8 mouse cellular contexts compared by ENCODE assay signal in the genomic region with DNA sequence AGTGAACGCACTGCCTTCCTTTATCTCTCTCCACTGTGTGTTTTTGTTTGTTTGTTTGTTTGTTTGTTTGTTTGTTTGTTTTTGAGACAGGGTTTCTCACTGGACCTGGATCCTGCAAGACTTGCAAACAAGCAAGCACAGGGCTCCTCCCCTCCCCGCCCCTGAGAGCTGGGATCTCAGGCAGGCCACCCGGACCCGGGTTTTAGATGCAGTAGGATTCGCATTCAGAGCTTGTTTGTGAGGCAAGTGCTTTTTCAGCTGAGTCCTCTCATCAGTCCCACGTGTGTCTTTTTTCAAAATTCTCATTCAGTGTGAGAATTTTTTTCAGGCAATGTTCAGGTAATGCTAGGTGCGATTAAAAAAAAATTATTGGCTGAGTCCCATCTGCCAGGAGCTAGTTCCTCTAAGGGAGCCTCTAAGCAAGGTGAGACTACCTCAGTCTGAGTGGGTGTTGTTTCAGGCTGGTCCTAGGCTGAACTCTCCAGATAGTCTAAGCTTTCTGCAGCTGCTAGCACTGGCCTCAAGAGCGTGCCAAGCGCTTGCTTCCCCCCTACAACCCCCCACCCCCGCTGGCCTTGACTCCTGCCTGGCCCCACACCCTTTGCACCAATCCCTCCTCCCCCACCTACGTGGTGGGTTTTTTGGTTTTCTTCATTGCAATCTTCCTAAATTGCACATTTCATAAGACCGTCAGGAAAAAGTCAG.
DNase-seq lines count a peak whose midpoint lies in the region; ATAC-seq and TF ChIP-seq lines count a peak whose summit lies in the region.

No protein-coding gene starts in this region.

- peak overlapping the region; percentile 68 for H3K9ac ChIP-seq in embryonic facial prominence, embryonic 14.5 days (ENCODE audit: low read depth, low read length)
- H3K9ac ChIP-seq in hindbrain, embryonic 13.5 days: peak overlapping the region; percentile 73
- peak overlapping the region; percentile 59 for H3K9ac ChIP-seq in midbrain, embryonic 13.5 days (replicated peaks)

- H3K9me3 ChIP-seq in embryonic facial prominence, embryonic 14.5 days (ENCODE audit: control insufficient read depth, low read length): no peaks in the 10 kb centered on the region
- no peaks in the 10 kb centered on the region for H3K9me3 ChIP-seq in hindbrain, embryonic 13.5 days
- H3K9me3 ChIP-seq in midbrain, embryonic 13.5 days: no peaks in the 10 kb centered on the region

- 34% methylated on average over 12 of the region's 12 CpGs for WGBS in embryonic facial prominence, embryonic 14.5 days
- WGBS in hindbrain, embryonic 13.5 days: 41% methylated on average over 12 of the region's 12 CpGs
- WGBS in midbrain, embryonic 13.5 days: 42% methylated on average over 12 of the region's 12 CpGs

- peak overlapping the region; percentile 63 for H3K4me3 ChIP-seq in layer of hippocampus, adult 2 months
- H3K4me3 ChIP-seq in embryonic facial prominence, embryonic 14.5 days (ENCODE audit: low read depth, low read length): peak overlapping the region; percentile 33
- peak overlapping the region; percentile 25 for H3K4me3 ChIP-seq in hindbrain, embryonic 13.5 days
- peak overlapping the region; percentile 28 for H3K4me3 ChIP-seq in midbrain, embryonic 13.5 days (replicated peaks)

- no peak for DNase-seq in layer of hippocampus, adult 2 months (ENCODE audit: low spot score in 2 of 2)
- DNase-seq in layer of hippocampus, adult 8-10 months (ENCODE audit: low spot score in 2 of 2): no peak
- peak; percentile 90 for DNase-seq in embryonic facial prominence, embryonic 14.5 days (ENCODE audit: low spot score)
- DNase-seq in cerebellum, adult 9-10 months: no peak
- no peak for DNase-seq in spleen, postnatal 4 days (ENCODE audit: low spot score in 2 of 2)
- no peak for DNase-seq in lung, postnatal 36 days

- ATAC-seq in embryonic facial prominence, embryonic 14.5 days (ENCODE audit: low read depth): peak; percentile 71
- peak; percentile 39 for ATAC-seq in hindbrain, embryonic 13.5 days (ENCODE audit: low FRiP score)
- ATAC-seq in midbrain, embryonic 13.5 days: peak; percentile 65

- no peaks in the 10 kb centered on the region for H3K27me3 ChIP-seq in embryonic facial prominence, embryonic 14.5 days (replicated peaks; ENCODE audit: control insufficient read depth, insufficient read depth, low read length)
- H3K27me3 ChIP-seq in hindbrain, embryonic 13.5 days: no peaks in the 10 kb centered on the region
- no peaks in the 10 kb centered on the region for H3K27me3 ChIP-seq in midbrain, embryonic 13.5 days

- H3K4me2 ChIP-seq in embryonic facial prominence, embryonic 14.5 days (ENCODE audit: low read depth, low read length): peak overlapping the region; percentile 73
- peak overlapping the region; percentile 53 for H3K4me2 ChIP-seq in hindbrain, embryonic 13.5 days
- peak overlapping the region; percentile 53 for H3K4me2 ChIP-seq in midbrain, embryonic 13.5 days (replicated peaks)

- H3K4me1 ChIP-seq in embryonic facial prominence, embryonic 14.5 days (ENCODE audit: control insufficient read depth, insufficient read depth, low read length): peaks cover 30% of the 10 kb centered on the region
- H3K4me1 ChIP-seq in hindbrain, embryonic 13.5 days (replicated peaks): peaks cover 39% of the 10 kb centered on the region
- peaks cover 33% of the 10 kb centered on the region for H3K4me1 ChIP-seq in midbrain, embryonic 13.5 days (replicated peaks)

- peak overlapping the region; percentile 98 for H3K27ac ChIP-seq in layer of hippocampus, adult 2 months
- peak overlapping the region; percentile 99 for H3K27ac ChIP-seq in embryonic facial prominence, embryonic 14.5 days (replicated peaks; ENCODE audit: low read depth, low read length)
- H3K27ac ChIP-seq in hindbrain, embryonic 13.5 days: peak overlapping the region; percentile 98
- peak overlapping the region; percentile 97 for H3K27ac ChIP-seq in midbrain, embryonic 13.5 days

- TF ChIP-seq CTCF in layer of hippocampus, adult 2 months (conservative IDR thresholded peaks at IDR 0.05): no peak

- H3K36me3 ChIP-seq in embryonic facial prominence, embryonic 14.5 days (ENCODE audit: control insufficient read depth, insufficient read depth, low read length): no peaks in the 10 kb centered on the region
- no peaks in the 10 kb centered on the region for H3K36me3 ChIP-seq in hindbrain, embryonic 13.5 days
- no peaks in the 10 kb centered on the region for H3K36me3 ChIP-seq in midbrain, embryonic 13.5 days
